Mouse (Mus musculus) midbrain, embryonic 12.5 days (tissue): Measurements from ENCODE around the gene Cep152. TPM values are rescaled to one million over a fixed set of nuclear protein-coding genes. Genes with fewer than 3 reads are reported as not detected.

Experiments
- ATAC-seq: fragments of 200-750 bp; cut with Nextera tagmentation; 2 replicates; pipeline ENCODE4 v1.8.0; 2017; ENCODE audit warnings: low read depth, moderate TSS enrichment, moderate library complexity; ENCODE audit not compliant: low FRiP score
- H3K27ac ChIP-seq: fragments of 300-500 bp; sonication (generic); replicated peaks from 2 replicates; pipeline ENCODE4 v1.5.1; 2016; ENCODE audit warnings: mild to moderate bottlenecking
- H3K27me3 ChIP-seq: fragments of 300-500 bp; sonication (generic); 2 replicates; pipeline ENCODE4 v1.6.1; 2016; ENCODE audit warnings: mild to moderate bottlenecking
- H3K36me3 ChIP-seq: fragments of 300-500 bp; sonication (generic); 2 replicates; pipeline ENCODE4 v1.6.1; 2016
- H3K4me1 ChIP-seq: fragments of 300-500 bp; sonication (generic); 2 replicates; pipeline ENCODE4 v1.6.1; 2016
- H3K4me2 ChIP-seq: fragments of 300-500 bp; sonication (generic); replicated peaks from 2 replicates; pipeline ENCODE4 v1.6.1; 2016; ENCODE audit warnings: mild to moderate bottlenecking, moderate library complexity
- H3K4me3 ChIP-seq: fragments of 300-500 bp; sonication (generic); 2 replicates; pipeline ENCODE4 v1.5.1; 2016; ENCODE audit warnings: mild to moderate bottlenecking
- H3K9ac ChIP-seq: fragments of 300-500 bp; sonication (generic); replicated peaks from 2 replicates; pipeline ENCODE4 v1.6.1; 2016; ENCODE audit warnings: mild to moderate bottlenecking, moderate library complexity
- H3K9me3 ChIP-seq: fragments of 300-500 bp; sonication (generic); 2 replicates; pipeline ENCODE4 v1.6.1; 2016; ENCODE audit warnings: mild to moderate bottlenecking
- WGBS: fragments of 180-500 bp; shearing (Covaris S2); methylation state at CpG from one replicate; pipeline ENCODE4 v1.1.7; 2016; 5-methylcytosine and 5-hydroxymethylcytosine counted together
- polyA plus RNA-seq: library from polyadenylated mRNA; unstranded; fragments of >200 nt; fragmentation: Nextera tagmentation; extraction: Ambion mirVana; gene quantifications from 2 replicates; pipeline ENCODE4 v1.2.1, GENCODE M21; 2016

Cep152 gene
- polyA plus RNA-seq: 8.8 and 9.5 TPM in 2 replicates

GRCm38 (mm10) chr2:125624837-125625351 is at the start of gene Cep152:
Gene Cep152 (minus strand): TSS chr2:125625113.
- Histone ChIP-seq H3K9me3 (no peaks in the 10 kb centered on the region), H3K4me3 (peak within 1 kb of the TSS; percentile 84), H3K27me3 (no peaks in the 10 kb centered on the region; the same call in 1 of the 2 replicates), H3K9ac (peak within 1 kb of the TSS; percentile 72), H3K27ac (no peak within 1 kb of the TSS), H3K36me3 (0 out of 2 replicates have a peak, but pooled peaks cover 4% of the 10 kb centered on the region), H3K4me1 (peaks cover 24% of the 10 kb centered on the region), H3K4me2 (peak within 1 kb of the TSS; percentile 64)
- WGBS: under 1% methylated on average over 50 of the region's 50 CpGs
- peak; percentile 100 for ATAC-seq

DNA sequence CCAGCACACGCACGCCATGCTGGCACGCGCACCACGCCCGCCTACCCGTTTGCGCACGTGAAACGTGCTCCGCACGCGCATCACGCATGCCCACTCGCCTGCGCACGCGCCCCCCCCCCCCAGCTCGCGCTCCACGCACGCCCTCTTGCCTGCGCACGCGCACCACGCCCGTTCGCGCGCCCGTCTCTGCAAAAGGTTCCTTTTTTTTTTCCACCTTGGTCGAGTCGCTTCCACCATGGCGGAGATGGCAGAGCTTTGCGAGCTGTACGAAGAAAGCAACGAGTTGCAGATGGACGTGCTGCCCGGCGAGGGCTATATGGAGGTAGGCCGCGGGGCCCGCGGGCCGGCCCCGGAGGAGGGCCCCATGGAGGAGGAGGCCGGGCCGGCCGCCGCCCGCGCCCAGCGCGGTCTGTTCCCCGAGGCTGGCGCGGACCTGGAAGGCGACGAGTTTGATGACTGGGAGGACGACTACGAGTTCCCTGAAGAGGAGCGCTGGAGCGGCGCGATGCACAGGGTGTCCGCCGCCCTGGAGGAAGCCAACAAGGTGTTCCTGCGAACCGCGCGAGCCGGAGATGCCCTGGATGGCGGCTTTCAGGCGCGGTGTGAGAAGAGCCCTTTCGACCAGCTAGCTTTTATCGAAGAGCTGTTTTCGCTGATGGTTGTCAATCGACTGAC is 48.2 kb upstream of the Cep152 start, which contains the start of gene Eid1:
TSS of gene Eid1 (plus strand) at position 139 of the 675 bp plus-strand sequence.
- peak; percentile 91 for ATAC-seq
- H3K27me3 ChIP-seq: 0 out of 2 replicates have a peak, but pooled peaks cover 3% of the 10 kb centered on the region
- no peaks in the 10 kb centered on the region for H3K36me3 ChIP-seq
- no peaks in the 10 kb centered on the region for H3K9me3 ChIP-seq
- peak within 1 kb of the TSS; percentile 92 for H3K9ac ChIP-seq
- H3K27ac ChIP-seq: peak within 1 kb of the TSS; percentile 92
- WGBS: under 1% methylated on average over 64 of the region's 79 CpGs
- H3K4me1 ChIP-seq: peaks cover 9% of the 10 kb centered on the region
- H3K4me3 ChIP-seq: peak within 1 kb of the TSS; percentile 81
- peak within 1 kb of the TSS; percentile 61 for H3K4me2 ChIP-seq

DNA sequence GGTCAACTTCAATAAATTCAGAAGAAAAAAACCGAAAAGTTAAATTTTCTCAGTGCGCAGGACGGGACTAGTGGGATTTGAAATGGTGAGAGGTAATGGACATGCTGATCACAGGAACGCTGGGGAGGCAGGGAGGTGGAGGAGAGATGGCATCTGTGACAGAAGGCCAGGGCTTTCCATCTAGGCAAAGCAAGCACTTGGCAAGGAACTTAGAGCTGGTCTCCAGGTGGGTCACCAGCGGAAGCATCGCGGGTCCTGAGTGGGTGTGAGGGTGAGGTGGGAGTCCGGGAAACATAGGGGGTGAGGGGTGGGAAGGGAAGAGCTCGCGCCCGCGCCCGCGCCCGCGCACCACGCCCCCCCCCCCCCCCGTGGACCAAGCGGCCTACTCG is 47.6 kb upstream of the Cep152 start:
- Histone ChIP-seq H3K4me1 (peaks cover 9% of the 10 kb centered on the region), H3K27ac (peak overlapping the region; percentile 92), H3K9me3 (no peaks in the 10 kb centered on the region), H3K9ac (peak overlapping the region; percentile 92), H3K4me3 (peak overlapping the region; percentile 81), H3K36me3 (no peaks in the 10 kb centered on the region), H3K27me3 (no peaks in the 10 kb centered on the region), H3K4me2 (peak overlapping the region; percentile 61)
- ATAC-seq: peak; percentile 76
- 32% methylated on average over 7 of the region's 20 CpGs for WGBS

DNA sequence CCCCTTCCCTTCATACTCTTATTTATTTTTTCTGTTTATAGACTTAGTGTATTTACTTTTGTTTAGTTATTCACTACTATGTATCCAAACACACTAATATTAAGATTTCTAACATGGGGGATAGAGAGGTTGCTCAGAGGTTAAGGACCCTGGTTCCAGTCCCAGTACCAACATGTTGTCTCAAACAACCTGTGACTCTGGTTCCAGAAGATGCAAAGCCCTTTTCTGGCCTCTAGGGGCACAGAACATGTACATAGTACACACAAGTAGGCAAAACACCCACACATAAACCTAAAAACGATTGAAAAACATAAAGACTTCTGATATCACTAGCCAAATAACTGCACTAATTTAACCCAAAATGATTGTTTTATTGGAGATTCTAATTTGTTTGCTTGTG is 45.9 kb upstream of the Cep152 start:
- ATAC-seq: no peak
- Histone ChIP-seq H3K4me1 (peaks cover 9% of the 10 kb centered on the region), H3K4me2 (no peak overlapping the region), H3K27ac (no peak overlapping the region), H3K4me3 (no peak overlapping the region), H3K9me3 (no peaks in the 10 kb centered on the region), H3K27me3 (no peaks in the 10 kb centered on the region), H3K9ac (no peak overlapping the region), H3K36me3 (no peaks in the 10 kb centered on the region)
- 60% methylated on average over 1 of the region's 1 CpGs for WGBS

GRCm38 (mm10) chr2:125667721-125668120 is 42.8 kb upstream of the Cep152 start:
- Histone ChIP-seq H3K27me3 (no peaks in the 10 kb centered on the region), H3K9ac (no peak overlapping the region), H3K36me3 (no peaks in the 10 kb centered on the region), H3K9me3 (no peaks in the 10 kb centered on the region), H3K4me1 (no peaks in the 10 kb centered on the region), H3K4me2 (no peak overlapping the region), H3K27ac (no peak overlapping the region), H3K4me3 (no peak overlapping the region)
- ATAC-seq: no peak
- WGBS: 91% methylated on average over 7 of the region's 7 CpGs

GRCm38 (mm10) chr2:125667184-125667583 is 42.3 kb upstream of the Cep152 start:
- no peak for ATAC-seq
- H3K27me3 ChIP-seq: no peaks in the 10 kb centered on the region
- H3K9ac ChIP-seq: no peak overlapping the region
- no peaks in the 10 kb centered on the region for H3K4me1 ChIP-seq
- H3K4me3 ChIP-seq: no peak overlapping the region
- 81% methylated on average over 5 of the region's 5 CpGs for WGBS
- no peak overlapping the region for H3K27ac ChIP-seq
- H3K9me3 ChIP-seq: no peaks in the 10 kb centered on the region
- H3K36me3 ChIP-seq: no peaks in the 10 kb centered on the region
- H3K4me2 ChIP-seq: no peak overlapping the region

- Histone ChIP-seq H3K27ac (no peak overlapping the region), H3K27me3 (no peaks in the 10 kb centered on the region), H3K36me3 (no peaks in the 10 kb centered on the region), H3K4me3 (no peak overlapping the region), H3K4me2 (no peak overlapping the region), H3K4me1 (no peaks in the 10 kb centered on the region), H3K9me3 (no peaks in the 10 kb centered on the region), H3K9ac (no peak overlapping the region)
- 82% methylated on average over 4 of the region's 4 CpGs for WGBS
- ATAC-seq: no peak
Measured at GRCm38 (mm10) chr2:125666668-125667067, 41.8 kb upstream of the Cep152 start.

DNA sequence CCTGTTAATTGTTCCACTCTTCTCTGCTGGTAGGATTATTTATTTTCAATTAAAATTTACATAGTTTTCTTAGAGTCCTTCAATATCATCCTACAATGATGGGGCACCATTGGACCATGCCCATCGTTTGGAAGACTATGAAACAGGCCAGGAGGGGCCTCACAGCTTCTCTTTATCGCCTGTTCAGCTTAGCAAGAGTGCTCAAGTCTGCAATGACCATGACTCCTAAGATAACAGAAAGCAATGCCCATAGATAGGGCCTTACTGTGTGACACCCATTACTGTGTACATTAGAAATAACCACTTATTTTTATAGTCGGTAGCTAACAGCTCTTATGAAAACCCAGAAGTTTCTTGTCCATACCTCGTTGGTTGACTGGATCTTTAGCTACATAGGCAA is 41.0 kb upstream of the Cep152 start:
- H3K9me3 ChIP-seq: no peaks in the 10 kb centered on the region
- no peak for ATAC-seq

DNA sequence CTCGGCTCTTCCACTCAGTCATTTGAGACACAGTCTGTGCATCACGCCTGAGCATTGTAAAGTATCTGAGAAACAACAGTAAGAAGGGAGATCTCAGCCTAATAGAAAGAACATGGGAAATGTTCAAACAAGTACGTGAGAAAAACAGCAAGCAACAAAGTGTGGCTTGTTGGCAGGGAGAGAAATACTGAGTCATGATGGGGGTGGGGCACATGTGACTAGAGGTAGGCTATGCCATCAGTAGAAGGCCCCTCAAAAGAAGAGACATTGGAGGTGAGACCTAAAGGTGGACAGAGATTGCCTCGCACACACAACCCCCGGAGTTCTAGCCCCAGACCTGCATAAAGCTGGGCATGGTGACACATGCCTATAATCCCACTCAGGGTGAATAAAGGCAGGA is 40.3 kb upstream of the Cep152 start:
- H3K9ac ChIP-seq: no peak overlapping the region
- ATAC-seq: no peak
- no peak overlapping the region for H3K4me3 ChIP-seq
- no peaks in the 10 kb centered on the region for H3K36me3 ChIP-seq
- H3K4me2 ChIP-seq: no peak overlapping the region
- WGBS: 89% methylated on average over 5 of the region's 5 CpGs
- H3K4me1 ChIP-seq: peaks cover 7% of the 10 kb centered on the region; the same call in 1 of the 2 replicates
- peaks cover 10% of the 10 kb centered on the region; the same call in 1 of the 2 replicates for H3K27me3 ChIP-seq
- no peaks in the 10 kb centered on the region for H3K9me3 ChIP-seq
- no peak overlapping the region for H3K27ac ChIP-seq

More for the DNA sequence above, 41.0 kb upstream of the Cep152 start:
- Histone ChIP-seq H3K4me2 (no peak overlapping the region), H3K4me1 (0 out of 2 replicates have a peak, but pooled peaks cover under 1% of the 10 kb centered on the region), H3K4me3 (no peak overlapping the region), H3K36me3 (no peaks in the 10 kb centered on the region), H3K27ac (no peak overlapping the region), H3K9ac (no peak overlapping the region), H3K27me3 (peaks cover 4% of the 10 kb centered on the region; the same call in 1 of the 2 replicates)
- 89% methylated on average over 4 of the region's 4 CpGs for WGBS

DNA sequence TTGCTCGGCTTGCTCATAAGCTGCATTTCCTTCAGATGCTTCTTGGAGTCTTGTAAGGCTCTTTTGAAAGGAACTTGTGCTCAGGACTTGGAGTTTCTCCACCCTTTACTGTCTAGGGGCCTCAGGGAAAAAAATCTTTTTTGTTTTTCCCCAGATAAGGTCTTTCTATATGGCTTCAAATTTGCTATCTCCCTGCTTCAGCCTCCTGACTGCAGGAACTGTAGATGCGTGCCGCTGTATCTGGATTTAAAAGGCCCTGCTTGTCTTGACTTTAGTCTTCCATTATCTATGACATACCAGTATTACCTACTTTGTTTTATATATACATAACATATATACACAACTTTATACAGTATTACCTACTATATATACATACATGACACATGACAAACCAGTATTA is 37.6 kb upstream of the Cep152 start:
- no peak overlapping the region for H3K27ac ChIP-seq
- H3K4me3 ChIP-seq: no peak overlapping the region
- H3K9ac ChIP-seq: no peak overlapping the region
- WGBS: 84% methylated on average over 3 of the region's 3 CpGs
- H3K4me1 ChIP-seq: peaks cover 7% of the 10 kb centered on the region; the same call in 1 of the 2 replicates
- H3K9me3 ChIP-seq: no peaks in the 10 kb centered on the region
- no peak overlapping the region for H3K4me2 ChIP-seq
- no peak for ATAC-seq
- peaks cover 10% of the 10 kb centered on the region; the same call in 1 of the 2 replicates for H3K27me3 ChIP-seq
- H3K36me3 ChIP-seq: no peaks in the 10 kb centered on the region

GRCm38 (mm10) chr2:125661156-125661555 is 36.2 kb upstream of the Cep152 start:
- Histone ChIP-seq H3K9ac (0 out of 2 replicates have a peak overlapping the region, but pooled peaks have one; percentile 29), H3K36me3 (no peaks in the 10 kb centered on the region), H3K9me3 (no peaks in the 10 kb centered on the region), H3K4me2 (peak overlapping the region; percentile 47; the same call in 1 of the 2 replicates), H3K4me1 (peaks cover 7% of the 10 kb centered on the region; the same call in 1 of the 2 replicates), H3K27me3 (peaks cover 10% of the 10 kb centered on the region; the same call in 1 of the 2 replicates), H3K27ac (no peak overlapping the region), H3K4me3 (no peak overlapping the region)
- no peak for ATAC-seq
- WGBS: 71% methylated on average over 4 of the region's 4 CpGs

DNA sequence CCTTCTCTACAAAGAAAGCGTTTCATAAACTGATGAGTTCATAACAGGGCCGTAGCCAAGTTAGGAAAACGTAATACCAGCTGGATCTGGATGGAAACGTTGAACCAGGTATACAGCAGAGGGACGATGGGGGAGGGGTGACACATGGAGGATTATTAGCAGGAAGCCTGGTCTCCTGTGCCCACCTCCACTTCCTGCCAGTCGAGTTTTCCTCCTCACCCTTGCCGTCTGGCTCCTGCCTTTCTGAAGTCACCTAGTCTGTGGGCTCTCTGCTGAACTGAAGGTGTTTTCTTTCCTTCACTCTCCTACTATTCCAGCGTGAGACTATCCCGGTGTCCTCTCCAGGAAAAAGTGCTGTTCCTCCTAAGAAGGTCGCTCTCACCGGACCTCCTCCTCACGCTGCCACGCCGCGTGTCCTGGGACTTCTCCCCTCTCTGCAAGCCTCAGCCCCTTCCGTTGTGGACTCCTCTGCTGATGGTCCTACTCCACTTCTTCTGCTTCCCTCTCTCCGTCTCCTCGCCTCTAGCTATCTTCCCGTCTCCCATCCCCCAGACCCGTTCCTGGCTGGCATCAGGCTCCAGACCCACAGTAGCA is 35.7 kb upstream of the Cep152 start:
- Histone ChIP-seq H3K9ac (0 out of 2 replicates have a peak overlapping the region, but pooled peaks have one; percentile 29), H3K9me3 (no peaks in the 10 kb centered on the region), H3K36me3 (no peaks in the 10 kb centered on the region), H3K4me2 (peak overlapping the region; percentile 47), H3K27me3 (peaks cover 10% of the 10 kb centered on the region; the same call in 1 of the 2 replicates), H3K27ac (no peak overlapping the region), H3K4me3 (peak overlapping the region; percentile 19; the same call in 1 of the 2 replicates), H3K4me1 (peaks cover 7% of the 10 kb centered on the region; the same call in 1 of the 2 replicates)
- ATAC-seq: peak; percentile 60
- WGBS: 43% methylated on average over 20 of the region's 20 CpGs
